Mouse (Mus musculus) neutrophil, adult 59 days (primary cell): ENCODE results near the gene Rfc3. TPM values are rescaled to one million over a fixed set of nuclear protein-coding genes. Genes with fewer than 3 reads are reported as not detected.

Experiments
- total RNA-seq, 2 experiments: library from RNA; stranded (reverse); gene quantifications; 1 replicate in 1 of 2; 2 replicates in 1 of 2; pipeline ENCODE4 v1.2.4; 2023

Rfc3 gene
- total RNA-seq = 10 to 100 TPM; 23.2 to 33.7 TPM

DNA sequence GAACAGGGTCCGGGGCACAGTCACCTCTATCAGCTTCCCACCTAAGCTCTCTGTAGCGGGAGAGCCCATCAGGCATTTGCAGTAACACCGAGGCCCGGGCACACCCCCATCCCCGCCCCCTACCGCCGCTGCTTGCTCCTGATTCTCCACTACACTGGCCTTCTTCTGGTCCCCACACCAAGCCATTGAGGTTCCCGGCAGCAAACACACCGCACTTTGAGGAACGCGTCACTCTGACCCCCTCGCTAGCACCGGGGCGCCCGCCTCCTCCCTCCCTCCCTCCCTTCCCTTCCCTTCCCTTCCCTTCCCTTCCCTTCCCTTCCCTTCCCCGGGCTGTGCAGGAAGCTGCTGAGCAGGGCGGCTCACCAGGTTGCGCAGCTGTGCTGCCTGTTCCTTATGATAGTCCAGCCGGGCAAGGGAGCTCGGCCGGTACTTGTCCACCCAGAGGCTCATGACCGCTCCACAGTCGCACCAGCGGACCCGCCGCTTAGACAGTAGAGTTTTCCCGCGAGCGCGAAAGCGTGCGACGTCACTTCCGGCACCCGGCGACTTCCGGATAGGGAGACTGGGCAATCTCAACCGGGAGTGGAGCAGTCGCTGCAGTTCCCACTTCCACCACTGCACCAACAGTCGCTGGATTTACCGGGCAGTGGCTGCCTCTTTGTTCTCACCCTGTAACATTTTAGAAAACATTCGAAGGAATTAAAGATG is at the start of gene Rfc3:
TSS of gene Rfc3 (minus strand) at position 543 of the 711 bp plus-strand sequence.

DNA sequence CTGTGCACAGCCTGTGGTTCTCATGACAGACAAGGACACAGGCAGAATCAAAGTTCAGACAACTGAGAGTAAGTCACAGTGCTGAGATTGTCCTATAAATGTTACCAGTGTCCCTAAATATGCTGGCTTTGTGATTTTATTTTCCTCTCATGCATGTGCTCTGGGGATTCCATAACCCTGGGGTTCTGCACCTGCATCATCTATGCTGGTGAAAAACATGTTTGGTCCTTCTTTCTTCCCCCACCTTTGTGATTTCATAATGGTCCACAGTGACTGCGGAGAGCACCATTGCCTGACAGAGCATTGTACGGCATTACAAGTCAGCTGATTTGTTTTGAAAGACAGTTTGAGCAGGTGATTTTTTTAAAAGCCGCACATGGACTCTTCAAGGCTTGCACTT is 45.1 kb downstream of the Rfc3 start, which contains the start of gene Vmn2r18:
TSS of gene Vmn2r18 (minus strand) at position 101 of the 400 bp plus-strand sequence.

Other genes starting within 250 kb of the Rfc3 start
- not detected for gene Gm42906, start 223.1 kb downstream of the Rfc3 start, total RNA-seq
- gene Vmn2r18, start 45.2 kb downstream of the Rfc3 start, total RNA-seq = not detected